Mouse (Mus musculus) forelimb bud, embryonic 11.5 days (tissue): Measurements from ENCODE around the gene Ly6g5c.
A peak's percentile ranks its signal among the peaks of the same experiment; 100 is the strongest.

ENCODE experiments used
- DNase-seq: peaks from one replicate; pipeline ENCODE4 v3.0.0-alpha.2; 2012; ENCODE audit warnings: low read depth, low spot score

The Ly6g5c gene

DNA sequence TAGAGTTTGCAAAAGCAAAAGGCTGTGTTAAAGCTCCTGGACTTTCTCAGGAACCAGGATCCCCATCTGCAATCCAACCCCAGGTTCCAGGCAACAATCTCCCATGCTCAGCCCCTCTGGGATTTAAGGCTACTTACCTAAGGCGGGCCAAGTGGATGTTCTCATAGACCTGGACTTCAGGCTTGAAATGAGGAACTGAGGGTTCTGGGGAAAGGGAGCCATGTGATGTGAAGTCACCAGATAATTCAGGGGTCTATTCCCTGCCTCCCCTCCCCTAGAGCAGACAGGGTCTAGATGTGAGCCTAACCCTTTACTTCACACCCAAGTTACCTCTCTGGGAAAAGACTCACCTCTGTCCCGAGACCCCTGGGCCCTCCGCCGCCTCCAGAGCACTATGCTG, 27.4 kb upstream of the Ly6g5c start:
- no peak for DNase-seq

DNA sequence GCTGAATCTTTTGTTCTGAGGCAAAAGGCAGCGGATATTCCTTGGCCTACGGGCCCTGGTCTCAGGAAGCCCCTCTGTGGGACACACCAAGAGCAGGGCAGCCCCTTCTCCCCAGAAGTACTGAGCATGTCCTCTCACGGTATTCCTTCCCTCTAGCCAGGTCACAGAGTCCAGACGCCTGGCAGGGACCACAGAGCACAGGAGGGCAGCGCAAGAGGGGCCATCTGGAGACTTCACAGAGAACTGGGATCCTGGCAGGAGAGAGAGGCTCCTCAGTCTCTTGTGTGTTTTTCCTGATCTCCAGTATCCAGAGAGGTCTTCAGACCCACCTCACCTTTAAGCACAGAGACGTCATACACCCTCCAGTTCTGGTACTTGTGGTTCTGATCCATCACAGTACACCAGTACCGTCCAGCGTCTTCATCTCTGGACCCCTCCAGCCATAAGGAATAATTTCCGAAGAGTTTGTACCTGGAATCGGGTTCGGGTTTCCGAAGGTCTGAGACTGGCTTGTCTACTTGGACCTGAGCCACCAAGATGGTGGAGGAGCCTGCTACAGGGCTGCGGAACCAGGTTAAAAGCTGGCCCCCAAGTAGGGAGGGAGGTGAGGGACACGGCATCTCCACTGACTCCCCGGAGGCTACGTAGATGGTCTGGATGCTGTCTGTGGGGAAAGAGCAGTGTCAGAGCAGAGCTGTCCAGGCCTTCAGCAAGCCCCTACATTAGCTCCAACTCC, 25.1 kb upstream of the Ly6g5c start:
- no peak for DNase-seq

DNA sequence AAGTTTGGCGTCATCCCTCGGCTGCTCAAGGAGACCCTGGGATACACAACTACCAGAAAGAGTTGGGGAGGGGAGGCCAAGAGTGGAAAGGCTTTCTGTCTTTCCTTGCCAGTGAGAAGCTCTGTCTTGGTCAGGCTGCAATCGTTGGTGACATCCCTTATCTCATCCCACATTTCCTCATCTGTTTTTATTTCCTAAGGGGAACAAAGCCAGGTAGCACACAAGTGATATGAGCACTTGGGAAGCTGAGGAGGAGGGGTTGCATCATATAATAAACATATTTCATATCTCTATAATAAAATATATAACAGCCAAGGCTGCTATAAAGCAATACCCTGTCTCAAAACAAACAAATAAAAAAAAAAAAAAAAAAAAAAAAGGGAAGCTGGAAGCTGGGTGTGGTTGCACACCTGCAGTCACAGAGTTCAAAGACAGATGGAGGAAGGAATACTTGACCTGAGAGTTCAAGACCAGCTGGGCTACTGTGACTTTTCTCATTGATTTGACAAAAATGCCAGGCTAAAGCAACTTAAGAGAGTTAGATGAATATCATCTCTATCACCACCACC, 24.1 kb upstream of the Ly6g5c start:
- DNase-seq: no peak

DNA sequence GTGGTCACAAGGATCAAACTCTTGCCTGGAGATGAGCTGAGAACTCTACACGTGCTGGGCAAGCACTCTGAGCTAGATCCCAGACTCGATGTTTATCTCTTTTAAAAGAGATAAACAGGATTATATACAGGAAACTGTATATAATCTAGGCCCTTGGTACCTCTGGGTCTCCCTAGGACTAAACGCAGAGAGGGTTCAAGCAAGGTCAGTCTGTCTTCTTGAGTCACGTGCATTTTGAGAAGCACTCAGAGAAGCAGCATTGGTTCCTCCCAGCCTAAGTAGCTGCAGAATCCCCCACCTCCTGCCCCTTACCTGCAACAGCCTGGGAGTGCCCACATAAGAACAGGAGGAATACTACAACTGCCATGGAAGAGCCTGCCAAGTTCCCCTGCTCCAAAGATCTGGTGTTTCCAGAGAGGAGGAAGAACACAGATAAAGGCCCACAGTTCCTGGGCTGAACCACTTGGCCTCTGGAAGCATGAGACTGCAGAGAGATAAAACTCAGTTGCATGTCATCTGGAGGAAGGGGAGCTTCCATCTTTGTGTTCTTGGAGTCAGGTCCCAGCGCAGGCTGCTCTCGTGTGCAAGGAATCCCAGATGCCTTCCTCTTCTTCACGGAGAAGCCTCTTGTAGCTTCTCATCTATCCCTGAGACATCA, 22.7 kb upstream of the Ly6g5c start, which contains the start of gene Ly6g6f:
Gene Ly6g6f (minus strand): TSS at position 403 of the 658 bp plus-strand sequence.
- no peak for DNase-seq

DNA sequence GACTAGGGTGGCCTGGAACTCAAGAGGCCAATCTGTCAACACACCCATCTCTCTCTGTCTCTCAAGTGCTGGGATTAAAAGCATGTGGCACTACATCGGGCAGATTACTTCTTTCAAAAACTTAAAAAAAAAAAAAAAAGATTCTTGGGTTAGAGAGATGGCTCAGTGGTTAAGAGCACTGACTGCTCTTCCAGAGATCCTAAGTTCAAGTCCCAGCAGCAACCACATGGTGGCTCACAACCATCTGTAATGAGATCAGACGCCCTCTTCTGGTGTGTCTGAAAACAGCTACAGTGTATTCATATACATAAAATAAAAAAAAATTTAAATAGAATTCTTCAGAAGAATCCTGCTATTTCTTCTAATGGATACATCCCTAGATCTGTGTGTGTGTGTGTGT, 19.9 kb upstream of the Ly6g5c start:
- no peak for DNase-seq

DNA sequence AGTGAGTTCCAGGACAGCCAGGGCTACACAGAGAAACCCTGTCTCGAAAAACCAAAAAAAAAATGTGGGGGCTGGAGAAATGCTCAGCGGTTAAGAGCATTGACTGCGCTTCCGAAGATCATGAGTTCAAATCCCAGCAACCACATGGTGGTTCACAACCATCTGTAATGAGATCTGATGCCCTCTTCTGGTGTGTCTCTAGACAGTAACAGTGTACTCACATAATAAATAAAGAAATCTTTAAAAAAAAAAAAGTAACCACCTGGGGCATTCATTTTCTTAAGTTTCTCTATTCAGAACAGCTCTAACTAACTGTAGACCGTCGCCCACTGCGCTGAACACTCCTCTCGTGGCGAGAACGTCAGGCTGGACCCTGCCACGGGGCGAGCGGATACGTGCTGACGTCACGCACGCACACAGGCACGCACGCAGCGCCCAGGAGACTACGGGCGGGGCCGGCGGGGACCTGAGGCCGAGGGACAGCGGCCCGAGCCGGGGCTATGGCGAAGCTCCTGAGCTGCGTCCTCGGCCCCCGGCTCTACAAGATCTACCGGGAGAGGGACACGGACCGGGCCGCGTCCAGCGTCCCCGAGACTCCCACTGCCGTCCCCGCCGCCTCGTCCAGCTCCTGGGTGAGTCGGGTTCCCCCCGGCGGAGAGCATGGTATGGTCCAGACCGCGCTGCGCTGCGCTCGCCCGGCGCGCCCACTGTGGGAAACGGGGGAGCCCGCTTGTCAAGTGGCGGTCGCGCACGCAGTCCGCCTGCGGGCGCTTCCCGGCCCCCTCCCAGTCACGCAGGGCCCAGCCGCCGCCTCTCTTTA, 19.0 kb upstream of the Ly6g5c start, which contains the start of gene Abhd16a:
Gene Abhd16a (plus strand): TSS at position 439 of the 820 bp plus-strand sequence.
- peak; percentile 91 for DNase-seq

DNA sequence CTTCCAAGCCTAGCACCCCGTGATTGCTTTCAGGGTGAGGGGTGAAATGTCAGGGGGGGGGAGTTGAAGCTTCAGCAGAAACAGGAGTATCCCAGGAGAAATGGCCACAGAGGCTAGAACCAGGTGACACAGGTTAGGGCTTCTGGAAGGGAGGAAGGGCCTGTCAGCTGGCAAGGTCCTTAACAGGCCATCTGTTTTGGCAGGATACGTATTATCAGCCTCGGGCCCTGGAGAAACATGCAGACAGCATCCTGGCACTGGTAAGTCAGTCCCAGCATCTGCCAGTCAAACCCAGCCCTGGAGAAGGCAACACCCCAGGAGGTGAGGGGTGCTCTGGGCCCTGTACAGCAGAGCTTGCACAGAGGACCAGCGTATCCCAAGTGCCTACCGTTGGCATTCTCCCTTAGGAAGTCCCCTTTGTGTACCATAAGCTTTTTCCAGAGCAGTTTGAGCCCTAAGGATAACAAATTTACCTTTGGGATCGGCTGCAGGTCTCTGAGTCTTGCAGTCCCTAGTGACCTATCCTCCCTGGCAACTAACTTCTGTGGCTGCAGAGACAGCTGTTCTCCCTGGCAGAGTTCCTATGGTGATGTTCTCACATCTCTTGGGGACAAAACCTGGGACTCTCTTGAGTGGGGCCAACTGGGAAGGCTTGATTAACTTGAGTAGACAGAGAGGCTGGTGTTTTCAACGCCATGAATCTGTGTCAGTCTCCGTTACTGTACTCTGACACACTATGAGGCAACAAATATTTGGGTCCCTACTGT, 17.7 kb upstream of the Ly6g5c start:
- DNase-seq: no peak

DNA sequence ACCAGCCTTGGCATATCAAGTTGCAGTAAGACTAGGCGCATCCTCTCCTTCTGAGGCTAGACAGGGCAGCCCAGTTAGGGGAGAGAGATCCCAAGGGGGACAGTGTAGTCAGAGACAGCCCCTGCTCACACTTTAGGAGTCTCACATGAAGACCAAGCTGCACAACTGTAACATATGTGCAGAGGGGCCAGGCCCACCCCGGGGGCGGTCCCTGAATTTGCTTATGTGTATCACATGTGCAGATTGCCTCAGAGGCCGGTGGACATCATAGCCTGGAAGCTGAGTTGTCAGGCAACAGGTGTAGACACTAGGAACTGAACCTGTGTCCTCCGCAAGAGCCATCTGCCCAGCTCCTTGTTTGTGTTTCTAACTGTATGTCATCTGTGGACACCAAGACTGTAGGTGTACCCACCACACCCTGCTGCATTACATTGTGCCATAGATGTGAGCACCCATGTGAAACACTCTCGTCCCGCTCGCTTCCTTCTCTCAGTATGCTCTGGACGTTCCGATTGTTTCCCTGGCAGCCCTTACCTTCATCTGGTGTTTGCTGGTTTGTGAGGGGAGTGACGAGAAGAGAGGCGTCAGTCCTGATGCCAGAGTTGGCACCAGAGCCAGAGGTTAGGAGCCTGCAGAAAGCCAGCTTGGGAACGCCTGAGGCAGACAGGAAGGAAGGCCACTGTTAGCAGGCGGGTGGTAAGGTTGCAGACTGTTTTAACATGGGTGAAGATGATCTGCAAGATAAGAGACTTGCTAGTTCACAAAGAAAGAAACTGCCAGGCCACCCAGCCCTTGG, 15.5 kb upstream of the Ly6g5c start:
- DNase-seq: no peak

DNA sequence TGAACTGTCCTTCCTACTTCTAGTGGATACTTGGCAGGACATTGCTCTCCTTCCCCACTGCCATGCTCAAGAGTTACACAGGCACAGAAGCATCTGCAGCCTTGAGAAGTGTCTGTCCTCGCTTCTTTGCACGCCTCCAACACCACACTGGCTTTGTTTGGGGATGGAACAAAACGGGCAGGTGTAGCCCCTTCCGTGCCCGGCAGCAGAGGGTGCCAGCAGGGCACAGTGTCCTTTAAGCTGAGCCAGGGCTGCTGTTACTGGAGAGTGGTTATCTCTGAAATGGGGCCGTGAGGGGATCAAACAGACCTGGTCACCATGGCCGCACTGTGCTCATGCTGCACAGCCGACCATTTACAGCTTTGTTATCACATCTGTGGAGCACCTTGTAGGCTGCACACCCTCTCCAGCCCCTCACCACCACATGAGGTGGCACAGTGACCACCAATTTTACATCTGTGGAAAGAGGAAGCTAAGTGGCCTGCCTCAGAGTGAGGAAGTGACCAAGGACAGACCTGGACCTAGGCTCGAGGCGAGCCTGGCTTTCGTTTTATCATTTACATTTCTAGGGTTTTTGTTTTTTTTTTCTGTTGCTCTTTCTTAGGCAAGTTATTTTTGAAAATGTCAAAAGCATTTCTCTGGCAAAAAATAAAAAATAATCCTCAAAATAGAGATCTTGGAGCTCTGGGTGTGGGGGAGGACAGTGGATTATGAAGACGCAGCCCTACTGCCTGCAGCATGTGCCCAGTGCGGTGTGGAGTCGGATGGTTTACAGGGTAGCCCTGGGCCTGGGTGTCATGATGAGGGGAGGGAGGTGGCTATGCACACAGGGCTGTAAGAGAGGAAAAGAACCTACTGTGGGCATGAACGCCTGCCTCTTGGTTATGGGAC, 13.4 kb upstream of the Ly6g5c start:
- no peak for DNase-seq

DNA sequence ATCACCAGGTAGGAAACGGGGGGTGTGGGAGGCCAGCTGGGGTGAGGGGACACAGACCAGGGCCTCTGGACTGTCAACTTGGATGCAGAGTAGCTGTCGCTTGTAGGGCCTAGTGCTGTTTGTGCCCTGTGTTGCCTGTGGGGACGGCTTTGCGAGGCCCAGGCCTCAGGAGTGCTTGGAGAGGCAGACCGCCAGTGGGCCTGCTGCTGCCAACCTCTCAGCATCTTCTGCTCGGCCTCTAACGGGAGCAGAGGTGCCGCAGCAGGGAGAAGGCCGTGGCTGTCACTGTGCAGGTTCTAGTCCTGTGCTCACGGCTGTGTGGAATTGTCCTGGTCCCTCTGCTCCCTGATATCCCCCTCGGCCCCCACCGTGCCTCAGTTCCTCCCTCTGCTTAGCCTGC, 11.5 kb upstream of the Ly6g5c start:
- DNase-seq: no peak

DNA sequence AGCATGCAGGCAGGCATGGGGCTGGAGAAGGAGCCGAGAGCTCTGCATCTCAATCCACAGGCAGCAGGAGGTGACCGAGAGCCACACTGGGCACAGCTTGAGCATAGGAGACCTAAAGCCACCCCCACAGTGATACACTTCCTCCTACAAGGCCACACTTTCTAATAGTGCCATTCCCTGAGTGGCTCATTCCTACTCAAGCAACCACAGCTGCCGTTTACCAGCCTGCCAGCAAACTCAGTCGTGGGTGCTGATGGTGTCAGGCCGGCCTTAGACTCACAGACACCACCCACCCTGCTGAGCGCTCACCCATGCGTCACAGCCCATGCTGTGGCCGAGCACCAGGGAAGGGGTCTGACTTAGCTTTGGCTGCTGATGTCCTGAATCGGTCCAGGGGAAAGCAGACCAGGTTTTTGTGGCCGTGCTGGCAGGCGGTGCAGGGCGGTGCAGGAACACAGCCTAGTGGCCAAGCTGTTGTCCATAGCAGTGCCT, 10.9 kb upstream of the Ly6g5c start:
- DNase-seq: no peak

DNA sequence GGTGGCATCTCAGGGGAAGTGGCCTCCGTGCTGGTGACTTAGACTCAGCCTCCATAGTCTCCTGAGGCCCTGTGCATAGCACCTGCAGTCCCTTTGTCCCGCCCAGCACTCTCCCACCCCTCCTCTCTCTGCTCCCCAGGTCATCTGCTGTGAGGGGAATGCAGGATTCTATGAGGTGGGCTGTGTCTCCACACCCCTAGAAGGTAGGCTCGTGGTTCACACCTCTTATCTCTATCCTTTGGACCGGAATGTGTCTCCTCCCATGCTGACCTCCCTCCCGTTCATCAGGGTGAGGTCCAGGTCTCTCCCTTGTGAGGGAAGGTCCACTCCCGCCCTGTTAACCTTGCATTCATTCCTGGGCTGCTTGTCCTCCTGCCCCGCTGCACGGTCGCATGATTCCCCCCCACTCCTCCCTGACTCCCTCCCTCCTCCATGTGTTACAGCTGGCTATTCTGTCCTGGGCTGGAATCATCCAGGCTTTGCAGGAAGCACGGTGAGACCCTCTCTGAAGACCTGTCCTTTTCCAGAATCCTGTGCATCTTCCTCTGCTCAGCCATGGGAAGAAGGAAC, 7.8 kb upstream of the Ly6g5c start:
- DNase-seq: no peak

DNA sequence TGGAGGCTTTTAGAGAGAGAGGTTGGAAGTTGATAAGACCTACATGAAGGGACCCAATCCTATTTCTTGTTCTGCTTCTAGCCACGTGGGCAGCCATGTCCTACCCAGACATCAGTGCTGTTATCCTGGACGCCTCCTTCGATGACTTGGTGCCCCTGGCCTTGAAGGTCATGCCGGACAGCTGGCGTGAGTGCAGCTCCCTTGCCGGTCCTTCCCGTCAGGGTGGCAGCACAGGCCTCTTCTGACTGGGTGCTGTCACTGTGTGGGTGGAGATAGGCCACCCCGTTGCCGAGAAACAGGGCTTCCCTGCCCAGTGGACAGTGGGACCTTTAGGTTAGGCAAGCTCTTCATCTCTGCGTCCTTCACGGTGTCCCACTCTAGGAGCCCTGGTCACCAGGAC, 6.9 kb upstream of the Ly6g5c start:
- DNase-seq: no peak

DNA sequence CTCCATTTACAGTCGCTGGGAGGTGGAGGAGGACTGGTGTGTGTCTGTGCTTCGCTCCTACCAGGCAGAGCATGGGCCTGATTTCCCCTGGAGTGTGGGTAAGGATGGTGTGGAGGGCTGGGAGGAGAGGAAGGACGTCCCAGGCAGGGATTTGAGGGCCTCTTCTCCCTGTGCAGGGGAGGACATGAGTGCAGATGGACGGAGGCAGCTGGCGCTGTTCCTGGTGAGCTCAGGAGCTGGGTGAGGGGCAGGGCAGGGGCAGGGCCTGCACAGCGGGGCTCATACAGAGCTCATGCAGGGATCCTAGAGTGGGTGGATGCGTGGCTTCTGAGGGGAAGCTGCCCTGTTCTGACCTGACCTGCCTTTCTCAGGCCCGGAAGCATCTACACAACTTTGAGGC, 5.8 kb upstream of the Ly6g5c start:
- no peak for DNase-seq

DNA sequence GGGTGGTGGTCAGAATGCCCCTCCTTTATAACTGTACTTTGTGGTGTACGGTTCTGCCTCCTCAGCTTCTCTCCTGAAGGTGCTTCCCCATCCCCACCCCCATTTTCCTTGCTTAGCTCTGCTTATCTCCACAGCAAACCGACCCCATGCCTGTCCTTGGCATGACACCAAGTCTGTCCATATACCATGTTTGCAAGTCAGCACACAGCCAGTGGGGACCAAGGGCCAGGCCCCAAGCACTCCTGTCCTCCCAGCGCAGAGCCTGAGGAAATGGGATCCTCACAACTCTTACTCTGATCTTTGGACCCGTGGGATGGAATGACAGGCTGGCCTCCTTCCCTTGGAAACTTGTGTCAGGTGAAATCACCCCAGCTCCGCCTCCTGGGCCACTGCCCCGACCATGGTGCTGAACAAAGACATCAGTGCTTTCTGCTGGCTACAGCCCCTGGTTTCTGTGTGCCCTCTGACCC, 4.8 kb upstream of the Ly6g5c start:
- DNase-seq: no peak

DNA sequence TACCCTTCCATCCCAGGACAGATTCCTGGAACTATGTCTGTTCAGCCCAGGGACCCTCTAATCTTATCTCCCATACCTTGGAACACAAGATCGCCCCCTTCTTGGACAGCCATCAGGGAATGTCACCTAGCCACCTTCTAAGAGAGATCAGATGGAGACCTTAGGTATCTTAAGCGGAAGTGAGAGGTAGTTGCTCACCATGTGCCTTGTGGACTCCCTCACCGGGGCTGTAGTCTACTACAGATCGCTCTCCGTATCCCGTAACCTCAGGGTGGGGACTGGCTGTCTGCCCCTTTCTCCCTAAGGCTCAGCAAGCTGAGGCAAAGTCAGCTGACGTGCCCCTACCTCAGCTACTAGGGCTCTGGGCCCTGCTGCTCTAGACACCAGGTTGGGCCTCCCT, 4.0 kb upstream of the Ly6g5c start:
- no peak for DNase-seq

DNA sequence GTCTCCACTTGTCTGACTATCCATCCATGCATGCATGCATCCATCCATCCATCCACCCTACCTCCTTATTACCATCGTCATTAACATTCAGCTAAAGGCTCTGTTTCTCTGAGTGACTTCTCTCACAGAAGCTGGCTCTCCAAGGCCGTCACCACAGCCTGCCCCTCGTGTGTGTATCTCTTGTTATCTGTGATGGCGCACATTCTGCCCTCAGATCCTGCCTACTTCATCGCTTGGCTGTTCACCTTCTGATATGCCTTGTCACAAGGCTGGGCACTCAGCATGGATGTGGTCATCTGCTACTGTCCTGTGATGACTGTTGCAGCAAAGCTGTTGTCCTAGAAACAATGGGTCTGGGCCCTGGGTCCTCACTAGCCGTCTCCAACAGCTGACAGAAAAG, 3.3 kb upstream of the Ly6g5c start:
- DNase-seq: no peak

DNA sequence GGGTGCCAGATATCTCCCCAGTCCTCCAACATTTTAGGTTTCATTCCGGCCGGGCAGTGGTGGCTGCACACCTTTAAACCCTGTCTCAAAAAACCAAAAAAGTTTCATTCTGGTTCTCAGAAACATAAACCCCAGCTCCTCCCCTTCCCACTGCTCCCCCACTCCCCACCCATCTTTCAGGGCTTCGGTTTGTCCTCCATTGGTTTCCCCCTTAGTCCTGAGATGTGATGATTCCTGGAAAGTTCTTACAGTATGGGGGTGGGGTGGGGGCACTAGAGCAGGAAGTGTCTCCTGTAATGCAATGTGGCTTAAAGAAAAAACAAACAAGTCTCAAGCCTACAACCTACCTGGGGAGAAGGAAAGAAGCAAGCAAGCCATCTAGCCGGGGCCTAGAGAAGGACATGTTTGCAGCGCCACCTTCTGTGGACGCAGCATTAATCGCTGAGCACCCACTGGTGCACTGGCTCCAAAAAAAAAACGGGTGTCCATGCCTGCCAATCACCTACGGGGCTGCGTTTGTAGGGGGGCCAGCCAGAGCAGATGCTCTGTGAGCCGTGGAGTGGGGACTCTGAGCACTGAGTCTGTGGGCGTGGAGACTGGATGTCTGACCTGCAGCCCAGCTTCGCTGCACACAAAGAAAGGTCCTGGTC, 2.2 kb upstream of the Ly6g5c start:
- DNase-seq: no peak
